Mouse (Mus musculus): Measurements from ENCODE around the gene Urb2. TPM values are rescaled to one million over a fixed set of nuclear protein-coding genes. Genes with fewer than 3 reads are reported as not detected.
"Not testable (repeated sequence)": the region's sequence is repeated elsewhere in the genome, so short reads cannot be mapped to it uniquely, and the experiment has no call there.

The Urb2 gene
- total RNA-seq, 2 experiments from 2014 or later: 11.9 to 12.0 TPM

- not testable (repeated sequence) for DNase-seq (ENCODE audit: low spot score in 2 of 2)
These were observed 7.0 kb upstream of the Urb2 start for GRCm38 (mm10) chr8:124014299-124014698.

GRCm38 (mm10) chr8:124014751-124015150 is 6.6 kb upstream of the Urb2 start:
- no peak for DNase-seq (ENCODE audit: low spot score in 2 of 2)

GRCm38 (mm10) chr8:124019782-124020181 is 1.5 kb upstream of the Urb2 start:
- no peak for DNase-seq (ENCODE audit: low spot score in 2 of 2)

GRCm38 (mm10) chr8:124020439-124021236 is 670 bp upstream of the Urb2 start:
- DNase-seq (ENCODE audit: low spot score in 2 of 2): peak in 1 of 2 experiments; percentile 45

GRCm38 (mm10) chr8:124026265-124026664 is 5.0 kb downstream of the Urb2 start:
- DNase-seq (ENCODE audit: low spot score in 2 of 2): not testable (repeated sequence)

- DNase-seq (ENCODE audit: low spot score in 2 of 2): no peak
These were observed 6.5 kb downstream of the Urb2 start for GRCm38 (mm10) chr8:124027831-124028230.

- no peak for DNase-seq (ENCODE audit: low spot score in 2 of 2)
These were observed 12.1 kb downstream of the Urb2 start for GRCm38 (mm10) chr8:124033400-124033799.

- DNase-seq (ENCODE audit: low spot score in 2 of 2): no peak
These were observed 16.8 kb downstream of the Urb2 start for GRCm38 (mm10) chr8:124038121-124038520.

GRCm38 (mm10) chr8:124039351-124039750 is 18.0 kb downstream of the Urb2 start:
- DNase-seq (ENCODE audit: low spot score in 2 of 2): no peak

GRCm38 (mm10) chr8:124042201-124042600 is 20.9 kb downstream of the Urb2 start:
- DNase-seq (ENCODE audit: low spot score in 2 of 2): no peak

GRCm38 (mm10) chr8:124044421-124044820 is 23.1 kb downstream of the Urb2 start:
- no peak for DNase-seq (ENCODE audit: low spot score in 2 of 2)

- DNase-seq (ENCODE audit: low spot score in 2 of 2): no peak
These were observed 23.6 kb downstream of the Urb2 start for GRCm38 (mm10) chr8:124044931-124045330.

GRCm38 (mm10) chr8:124045856-124046255 is 24.5 kb downstream of the Urb2 start:
- no peak for DNase-seq (ENCODE audit: low spot score in 2 of 2)

GRCm38 (mm10) chr8:124052110-124052509 is 30.8 kb downstream of the Urb2 start:
- peak; percentile 80 to 83 for DNase-seq (ENCODE audit: low spot score in 2 of 2)

GRCm38 (mm10) chr8:124052568-124052967 is 31.3 kb downstream of the Urb2 start:
- no peak for DNase-seq (ENCODE audit: low spot score in 2 of 2)

- DNase-seq (ENCODE audit: low spot score in 2 of 2): no peak
These were observed 35.7 kb downstream of the Urb2 start for GRCm38 (mm10) chr8:124056832-124057655.

GRCm38 (mm10) chr8:124066325-124067058 is 45.2 kb downstream of the Urb2 start:
- no peak for DNase-seq (ENCODE audit: low spot score in 2 of 2)

GRCm38 (mm10) chr8:124067059-124067750 is 45.9 kb downstream of the Urb2 start:
- no peak for DNase-seq (ENCODE audit: low spot score in 2 of 2)

- DNase-seq (ENCODE audit: low spot score in 2 of 2): peak; percentile 47 to 59
These were observed 49.3 kb downstream of the Urb2 start for GRCm38 (mm10) chr8:124070363-124071324.

GRCm38 (mm10) chr8:124075977-124076376 is 54.7 kb downstream of the Urb2 start:
- DNase-seq (ENCODE audit: low spot score in 2 of 2): no peak
